Mouse (Mus musculus) heart, embryonic 16.5 days (tissue): Measurements from ENCODE around the gene Uxs1. TPM values are rescaled to one million over a fixed set of nuclear protein-coding genes. Genes with fewer than 3 reads are reported as not detected.

Experiments used
- ATAC-seq: fragments of 200-750 bp; cut with Nextera tagmentation; replicated peaks from 2 replicates; pipeline ENCODE4 v1.8.0; 2017; ENCODE audit warnings: moderate number of reproducible peaks; ENCODE audit not compliant: insufficient read depth, low FRiP score; ENCODE audit errors: extremely low read depth
- H3K27ac ChIP-seq: fragments of 300-500 bp; sonication (generic); 2 replicates; pipeline ENCODE4 v1.5.1; 2014; ENCODE audit warnings: mild to moderate bottlenecking, low read length, control low read depth, moderate library complexity
- H3K27me3 ChIP-seq: fragments of 300-500 bp; sonication (generic); 2 replicates; pipeline ENCODE4 v1.6.1; 2014; ENCODE audit warnings: low read length, mixed read lengths; ENCODE audit not compliant: control insufficient read depth, insufficient read depth
- H3K36me3 ChIP-seq: fragments of 300-500 bp; sonication (generic); 2 replicates; pipeline ENCODE4 v1.6.1; 2014; ENCODE audit not compliant: control insufficient read depth, insufficient read depth
- H3K4me1 ChIP-seq: fragments of 300-500 bp; sonication (generic); 2 replicates; pipeline ENCODE4 v1.6.1; 2014; ENCODE audit warnings: low read length, mixed read lengths; ENCODE audit not compliant: control insufficient read depth, insufficient read depth
- H3K4me2 ChIP-seq: fragments of 300-500 bp; sonication (generic); 2 replicates; pipeline ENCODE4 v1.6.1; 2014; ENCODE audit warnings: low read depth, mild to moderate bottlenecking, control low read depth, low read length
- H3K4me3 ChIP-seq: fragments of 300-500 bp; sonication (generic); 2 replicates; pipeline ENCODE4 v1.5.1; 2014; ENCODE audit warnings: mild to moderate bottlenecking, control low read depth, low read length
- H3K9ac ChIP-seq: fragments of 300-500 bp; sonication (generic); 2 replicates; pipeline ENCODE4 v1.6.1; 2014; ENCODE audit warnings: low read length, control low read depth
- H3K9me3 ChIP-seq: fragments of 300-500 bp; sonication (generic); replicated peaks from 2 replicates; pipeline ENCODE4 v1.6.1; 2016; ENCODE audit warnings: low read length; ENCODE audit not compliant: control insufficient read depth
- WGBS: fragments of 180-500 bp; shearing (Covaris S2); extraction: QIAGEN DNeasy Blood & Tissue Kit; methylation state at CpG from one replicate; pipeline ENCODE4 v1.1.7; 2014; 5-methylcytosine and 5-hydroxymethylcytosine counted together
- polyA plus RNA-seq: library from polyadenylated mRNA; unstranded; fragments of >200 nt; fragmentation: Nextera tagmentation; extraction: Ambion mirVana; gene quantifications from 2 replicates; pipeline ENCODE4 v1.2.1, GENCODE M21; 2015

Gene Uxs1
- polyA plus RNA-seq, 1 experiment from 2014 or later: 11.0 TPM

DNA sequence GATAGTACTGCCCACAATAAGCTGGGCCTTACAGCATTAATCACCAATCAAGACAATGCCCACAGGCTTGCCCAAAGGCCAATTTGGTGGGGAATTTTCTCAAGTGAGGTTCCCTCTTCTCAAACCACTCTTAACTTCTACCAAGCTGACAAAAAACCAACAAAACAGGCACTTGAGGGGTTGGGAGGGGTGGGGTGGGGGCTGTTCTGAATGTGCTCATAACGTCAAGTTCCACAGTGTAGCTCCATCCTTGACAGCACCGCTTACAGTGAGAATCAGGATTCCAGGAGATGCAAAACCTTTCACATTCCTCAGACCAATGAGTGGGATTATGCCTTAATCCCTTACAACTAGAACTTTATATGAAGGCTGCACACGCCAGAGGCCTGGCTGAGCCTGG is 44.4 kb downstream of the Uxs1 start:
- Histone ChIP-seq H3K27me3 (no peaks in the 10 kb centered on the region), H3K9ac (no peak overlapping the region), H3K9me3 (no peaks in the 10 kb centered on the region), H3K36me3 (peaks cover 4% of the 10 kb centered on the region), H3K4me1 (peaks cover 15% of the 10 kb centered on the region), H3K4me3 (no peak overlapping the region), H3K27ac (no peak overlapping the region), H3K4me2 (no peak overlapping the region)
- WGBS: 80% methylated on average over 3 of the region's 3 CpGs
- no peak for ATAC-seq

DNA sequence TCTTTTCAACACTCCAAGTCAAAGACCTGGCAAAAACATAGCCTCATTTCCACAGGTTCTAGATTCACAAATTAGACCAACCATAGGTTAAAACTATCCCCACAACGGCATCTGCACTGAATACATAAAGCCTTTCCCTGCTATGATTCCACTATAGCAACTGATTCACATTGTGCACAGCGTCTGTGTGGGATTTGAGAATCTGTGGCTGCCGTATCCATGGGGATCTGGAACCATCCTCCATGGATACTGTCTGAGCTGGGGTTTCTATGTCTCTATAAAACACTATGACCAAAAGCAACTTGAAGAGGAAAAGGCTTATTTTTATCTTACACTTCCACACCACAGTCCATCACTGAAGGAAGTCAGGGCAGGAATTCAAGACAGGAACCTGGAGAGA is 44.9 kb downstream of the Uxs1 start:
- H3K36me3 ChIP-seq: peaks cover 4% of the 10 kb centered on the region
- WGBS: 93% methylated on average over 3 of the region's 3 CpGs

DNA sequence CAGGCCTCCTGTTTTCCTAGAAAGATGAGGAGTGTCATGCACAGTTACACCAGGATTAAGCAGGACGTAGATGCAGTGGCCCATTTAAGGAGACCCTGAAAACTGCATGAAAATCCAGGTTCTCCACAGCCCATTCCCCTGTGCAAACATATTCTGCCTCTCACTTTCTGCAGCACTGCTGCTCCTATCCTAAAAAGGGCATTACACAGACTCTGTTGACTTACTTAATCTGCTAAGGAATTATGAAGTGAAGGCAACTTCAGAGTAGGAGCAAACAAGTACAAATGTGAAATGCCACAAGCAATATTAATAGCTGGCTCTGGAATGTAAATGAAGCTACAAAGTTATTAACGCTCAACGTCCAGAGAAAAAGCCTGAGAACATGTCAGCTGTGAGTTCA is 45.9 kb downstream of the Uxs1 start:
- WGBS: 64% methylated on average over 3 of the region's 3 CpGs
- Histone ChIP-seq H3K36me3 (peaks cover 4% of the 10 kb centered on the region), H3K27me3 (no peaks in the 10 kb centered on the region), H3K9ac (no peak overlapping the region), H3K4me3 (no peak overlapping the region), H3K27ac (no peak overlapping the region), H3K4me1 (peaks cover 15% of the 10 kb centered on the region), H3K9me3 (no peaks in the 10 kb centered on the region), H3K4me2 (no peak overlapping the region)
- no peak for ATAC-seq

More for the DNA sequence above, 44.9 kb downstream of the Uxs1 start:
- Histone ChIP-seq H3K4me3 (no peak overlapping the region), H3K9me3 (no peaks in the 10 kb centered on the region), H3K27me3 (no peaks in the 10 kb centered on the region), H3K27ac (no peak overlapping the region), H3K4me2 (no peak overlapping the region), H3K4me1 (peaks cover 15% of the 10 kb centered on the region), H3K9ac (no peak overlapping the region)
- no peak for ATAC-seq

DNA sequence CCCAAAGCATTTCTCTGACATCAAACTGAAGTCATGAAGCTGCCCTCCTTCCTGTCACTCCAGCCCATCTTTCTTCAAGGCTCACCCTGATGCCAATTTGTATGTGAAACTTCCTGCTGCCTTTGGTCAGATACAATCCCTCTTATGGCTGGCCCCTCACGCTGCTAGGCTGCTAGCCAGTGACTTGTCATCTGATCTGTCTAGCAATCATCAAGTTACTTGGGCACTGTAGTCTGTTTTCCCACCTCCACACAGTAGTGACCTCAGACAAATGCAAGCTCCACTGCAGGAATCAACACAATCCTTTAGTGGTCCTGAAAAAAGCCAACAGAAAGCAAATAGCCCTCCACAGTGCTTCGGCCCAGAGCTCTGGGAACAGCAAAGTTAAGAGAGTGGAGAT is 46.4 kb downstream of the Uxs1 start:
- H3K9me3 ChIP-seq: no peaks in the 10 kb centered on the region
- no peak overlapping the region for H3K9ac ChIP-seq
- no peak overlapping the region for H3K4me2 ChIP-seq
- H3K27ac ChIP-seq: no peak overlapping the region
- H3K27me3 ChIP-seq: no peaks in the 10 kb centered on the region
- H3K4me1 ChIP-seq: peaks cover 15% of the 10 kb centered on the region
- H3K36me3 ChIP-seq: peaks cover 4% of the 10 kb centered on the region
- no peak overlapping the region for H3K4me3 ChIP-seq
- ATAC-seq: no peak
- 46% methylated on average over 2 of the region's 2 CpGs for WGBS

DNA sequence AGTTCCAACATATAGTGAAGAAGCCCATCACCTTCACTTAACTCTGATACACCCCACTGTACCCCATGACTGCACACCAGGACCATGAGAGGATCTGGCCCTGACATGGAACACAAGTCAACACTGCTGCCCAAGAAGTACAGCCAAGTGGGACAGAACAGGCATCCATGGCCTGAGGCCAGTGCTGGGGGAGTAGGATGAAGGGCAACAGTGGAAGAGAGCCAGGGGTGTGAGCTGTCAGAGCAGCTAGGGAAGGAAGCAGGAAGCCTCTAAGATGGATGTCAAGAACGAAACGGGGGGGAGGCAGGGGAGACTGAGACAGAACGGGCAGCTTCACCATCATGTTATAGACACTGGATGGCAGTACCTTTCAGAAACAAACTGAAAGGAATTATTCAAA is 51.5 kb downstream of the Uxs1 start:
- Histone ChIP-seq H3K36me3 (peaks cover 10% of the 10 kb centered on the region), H3K27me3 (no peaks in the 10 kb centered on the region), H3K9me3 (no peaks in the 10 kb centered on the region), H3K27ac (no peak overlapping the region), H3K9ac (no peak overlapping the region), H3K4me3 (no peak overlapping the region), H3K4me2 (no peak overlapping the region), H3K4me1 (peaks cover 5% of the 10 kb centered on the region)
- 65% methylated on average over 3 of the region's 3 CpGs for WGBS
- ATAC-seq: no peak

DNA sequence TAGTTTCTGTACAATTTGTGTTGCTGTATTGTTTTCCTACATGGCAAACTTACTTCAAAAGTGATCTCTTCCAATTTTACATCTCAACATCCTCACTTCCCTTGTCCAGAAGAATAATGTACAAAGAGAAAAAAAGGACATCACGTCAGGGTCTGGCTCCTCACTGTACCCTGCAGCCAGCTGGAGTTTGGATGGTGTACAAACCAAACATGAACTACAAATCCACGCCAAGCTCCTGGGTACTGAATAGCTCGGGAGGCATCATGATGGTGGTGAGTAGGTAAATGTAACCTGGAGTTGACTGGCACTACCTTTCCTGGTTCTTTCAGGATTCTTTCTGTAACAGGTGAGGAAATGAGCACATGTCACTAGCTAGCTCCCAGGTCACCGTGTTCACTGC is 53.5 kb downstream of the Uxs1 start:
- Histone ChIP-seq H3K4me3 (no peak overlapping the region), H3K36me3 (peaks cover 10% of the 10 kb centered on the region), H3K4me2 (no peak overlapping the region), H3K9ac (no peak overlapping the region), H3K27ac (no peak overlapping the region), H3K27me3 (no peaks in the 10 kb centered on the region), H3K9me3 (no peaks in the 10 kb centered on the region), H3K4me1 (no peaks in the 10 kb centered on the region)
- ATAC-seq: no peak
- WGBS: 84% methylated on average over 4 of the region's 4 CpGs

DNA sequence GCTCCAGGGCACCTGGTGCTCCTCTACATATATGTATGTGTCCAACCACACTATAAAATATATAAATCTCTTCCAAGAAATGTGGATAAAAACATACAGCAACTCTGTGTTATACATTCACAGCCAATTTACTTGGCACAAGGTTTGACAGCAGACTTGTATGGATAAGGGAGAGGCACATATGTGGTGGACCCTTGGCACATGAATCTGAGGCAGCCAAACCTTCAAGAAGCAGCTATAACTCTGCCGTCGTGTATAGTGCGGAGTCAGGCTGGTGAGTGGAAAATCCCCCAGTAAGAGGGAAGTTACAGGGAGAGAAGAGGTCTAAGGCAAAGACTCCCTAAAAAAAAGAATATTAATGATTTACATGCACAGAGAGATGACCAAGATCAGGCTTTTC is 54.9 kb downstream of the Uxs1 start:
- Histone ChIP-seq H3K27me3 (no peaks in the 10 kb centered on the region), H3K4me1 (no peaks in the 10 kb centered on the region), H3K4me3 (no peak overlapping the region), H3K4me2 (no peak overlapping the region), H3K9me3 (no peaks in the 10 kb centered on the region), H3K9ac (no peak overlapping the region), H3K36me3 (peaks cover 6% of the 10 kb centered on the region; the same call in 1 of the 2 replicates), H3K27ac (no peak overlapping the region)
- WGBS: 94% methylated on average over 3 of the region's 3 CpGs
- ATAC-seq: no peak

DNA sequence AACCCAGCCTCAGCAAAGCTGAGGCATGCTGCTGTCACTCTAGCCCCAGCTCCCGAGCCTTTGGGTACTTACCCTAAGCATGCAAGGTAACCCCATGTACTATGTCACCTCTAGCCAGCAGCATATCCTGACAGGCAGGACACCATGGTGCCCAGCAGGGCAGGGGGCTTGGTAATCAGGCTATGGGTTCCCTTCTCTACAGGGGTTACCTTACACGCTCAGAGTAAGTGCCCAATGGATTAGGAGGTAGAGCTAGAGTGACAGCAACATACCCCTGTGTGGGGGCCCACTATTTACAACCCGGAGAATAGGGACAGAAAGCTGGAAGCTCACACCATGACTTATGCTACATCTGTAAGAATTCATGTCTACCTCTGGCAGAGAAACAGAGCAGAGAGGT is 57.6 kb downstream of the Uxs1 start:
- Histone ChIP-seq H3K36me3 (peaks cover 6% of the 10 kb centered on the region; the same call in 1 of the 2 replicates), H3K27me3 (no peaks in the 10 kb centered on the region), H3K9ac (no peak overlapping the region), H3K9me3 (no peaks in the 10 kb centered on the region), H3K4me2 (no peak overlapping the region), H3K4me3 (no peak overlapping the region), H3K4me1 (no peaks in the 10 kb centered on the region), H3K27ac (no peak overlapping the region)
- WGBS: 89% methylated on average over 3 of the region's 3 CpGs
- no peak for ATAC-seq

DNA sequence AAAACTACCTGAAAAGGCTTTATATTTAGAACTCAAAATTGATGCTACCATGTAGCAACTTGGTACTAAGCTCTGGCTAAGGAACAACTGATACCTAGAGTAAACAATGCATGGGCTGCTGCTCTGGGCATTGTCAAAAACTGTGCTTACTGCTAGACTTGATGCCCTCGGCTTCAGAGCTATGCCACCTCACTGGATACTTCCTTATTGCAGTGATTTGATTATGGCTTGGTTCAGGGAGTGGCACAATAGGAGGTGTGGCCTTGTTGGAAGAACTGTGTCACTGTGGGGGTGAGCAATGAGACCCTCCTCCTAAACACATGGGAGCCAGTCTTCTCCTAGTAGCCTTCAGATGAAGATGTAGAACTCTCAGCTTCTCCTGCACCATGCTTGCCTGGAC is 58.3 kb downstream of the Uxs1 start:
- Histone ChIP-seq H3K9me3 (no peaks in the 10 kb centered on the region), H3K27me3 (no peaks in the 10 kb centered on the region), H3K4me2 (no peak overlapping the region), H3K9ac (no peak overlapping the region), H3K4me3 (no peak overlapping the region), H3K4me1 (no peaks in the 10 kb centered on the region), H3K36me3 (peaks cover 8% of the 10 kb centered on the region), H3K27ac (no peak overlapping the region)
- no peak for ATAC-seq
- WGBS: 68% methylated on average over 1 of the region's 1 CpGs
